Mouse (Mus musculus) thymus, adult 2 months (tissue): Measurements from ENCODE around the gene Usp24.

ENCODE experiments used
- CTCF ChIP-seq: fragments of 200-500 bp; IDR thresholded peaks from 2 replicates; pipeline ENCODE4 v1.5.1; 2012; ENCODE audit warnings: mild to moderate bottlenecking, control low read depth, low read length, moderate library complexity, borderline replicate concordance; ENCODE audit not compliant: control insufficient read depth, poor library complexity, insufficient read depth; ENCODE audit errors: extremely low read depth
- POLR2A ChIP-seq: fragments of 200-500 bp; IDR thresholded peaks from 2 replicates; pipeline ENCODE4 v1.6.1; 2012; ENCODE audit warnings: mild to moderate bottlenecking, low read length, control low read depth, moderate library complexity; ENCODE audit not compliant: control insufficient read depth, poor library complexity, insufficient read depth; ENCODE audit errors: extremely low read depth

GRCm38 (mm10) chr4:106347664-106348063 is 31.7 kb downstream of the Usp24 start:
- TF ChIP-seq POLR2A: no peak
- TF ChIP-seq CTCF: no peak
